Mouse (Mus musculus) ES-E14 (cell line): ENCODE measurements at regions not wholly inside any gene's neighbourhood (a gene's known extent, or its start where the extent isn't known, plus 50 kb on each side); places are given as distances from the start of the nearest gene placed in this dataset.

Source experiments
- MAFK ChIP-seq: IDR thresholded peaks from 2 replicates; pipeline ENCODE4 v1.6.1; 2014; ENCODE audit warnings: mild to moderate bottlenecking, low read depth, low read length, inconsistent platforms; ENCODE audit not compliant: insufficient read depth
- ZC3H11A ChIP-seq: IDR thresholded peaks from 2 replicates; pipeline ENCODE4 v1.6.1; 2012; ENCODE audit warnings: low read depth, mild to moderate bottlenecking, inconsistent platforms, low read length, borderline replicate concordance

GRCm38 (mm10) chr19:48097942-48098596 is 107.8 kb upstream of the Sorcs3 start:
- TF ChIP-seq MAFK (no peak), ZC3H11A (no peak)
